Mouse (Mus musculus): ENCODE results near the gene Spns1. TPM values are rescaled to one million over a fixed set of nuclear protein-coding genes. Genes with fewer than 3 reads are reported as not detected.
A peak's percentile ranks its signal among the peaks of the same experiment; 100 is the strongest.

The Spns1 gene
- total RNA-seq, 2 experiments from 2014 or later = 78.8 to 91.0 TPM

GRCm38 (mm10) chr7:126373007-126373406 lies 4.2 kb downstream of the Spns1 start:
- no peak for DNase-seq (ENCODE audit: low spot score in 2 of 2)

GRCm38 (mm10) chr7:126369393-126369792 lies 7.9 kb downstream of the Spns1 start, which contains the start of gene Lat:
TSS of gene Lat (minus strand) at chr7:126369570.
- no peak for DNase-seq (ENCODE audit: low spot score in 2 of 2)

DNA sequence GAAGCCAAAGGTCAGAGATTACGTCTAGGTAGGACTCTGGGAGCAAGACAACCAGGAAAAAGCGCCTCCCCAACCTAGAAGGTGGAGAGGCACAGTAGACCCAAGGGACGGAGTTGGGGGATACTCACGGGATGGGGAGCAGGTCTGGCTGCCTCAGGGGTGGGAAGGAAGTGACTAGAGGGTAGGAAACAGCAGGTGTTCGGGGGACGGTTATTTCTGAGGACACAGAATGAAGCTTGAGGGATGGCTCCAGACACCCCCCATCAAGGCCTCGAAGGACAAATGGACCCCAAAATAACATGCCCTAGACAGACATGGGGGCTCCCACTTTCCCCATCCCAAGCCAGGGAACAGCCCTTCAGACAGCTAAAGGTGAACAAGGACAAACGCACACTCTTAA lies 8.9 kb downstream of the Spns1 start:
- no peak for DNase-seq (ENCODE audit: low spot score in 2 of 2)

- no peak for DNase-seq (ENCODE audit: low spot score in 2 of 2)
Measured at GRCm38 (mm10) chr7:126367636-126368035, 9.6 kb downstream of the Spns1 start.

GRCm38 (mm10) chr7:126363038-126363437 lies 14.2 kb downstream of the Spns1 start:
- DNase-seq (ENCODE audit: low spot score in 2 of 2) = no peak

- no peak for DNase-seq (ENCODE audit: low spot score in 2 of 2)
Measured at GRCm38 (mm10) chr7:126359049-126359448, 18.2 kb downstream of the Spns1 start.

GRCm38 (mm10) chr7:126358413-126358812 lies 18.8 kb downstream of the Spns1 start:
- DNase-seq (ENCODE audit: low spot score in 2 of 2) = no peak

DNA sequence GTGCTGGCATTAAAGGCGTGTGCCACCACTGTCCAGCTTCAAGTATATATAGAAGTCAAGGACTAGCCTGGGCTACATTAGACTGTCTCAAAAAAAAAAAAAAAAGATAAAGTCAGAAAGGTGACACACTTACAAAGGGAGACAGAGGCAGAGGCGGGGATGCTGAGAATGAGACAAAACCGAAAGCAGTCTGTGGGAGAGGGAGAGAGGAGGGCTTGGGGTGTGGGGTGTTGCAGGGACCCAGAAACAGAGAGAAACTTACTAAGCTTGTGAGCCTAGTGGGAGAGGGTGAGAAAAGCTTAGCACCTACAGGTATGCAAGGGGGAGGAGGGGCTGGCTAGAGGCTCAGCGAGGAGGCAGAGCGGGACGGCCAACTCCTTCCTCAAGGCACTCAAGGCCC lies 19.4 kb downstream of the Spns1 start:
- no peak for DNase-seq (ENCODE audit: low spot score in 2 of 2)

DNA sequence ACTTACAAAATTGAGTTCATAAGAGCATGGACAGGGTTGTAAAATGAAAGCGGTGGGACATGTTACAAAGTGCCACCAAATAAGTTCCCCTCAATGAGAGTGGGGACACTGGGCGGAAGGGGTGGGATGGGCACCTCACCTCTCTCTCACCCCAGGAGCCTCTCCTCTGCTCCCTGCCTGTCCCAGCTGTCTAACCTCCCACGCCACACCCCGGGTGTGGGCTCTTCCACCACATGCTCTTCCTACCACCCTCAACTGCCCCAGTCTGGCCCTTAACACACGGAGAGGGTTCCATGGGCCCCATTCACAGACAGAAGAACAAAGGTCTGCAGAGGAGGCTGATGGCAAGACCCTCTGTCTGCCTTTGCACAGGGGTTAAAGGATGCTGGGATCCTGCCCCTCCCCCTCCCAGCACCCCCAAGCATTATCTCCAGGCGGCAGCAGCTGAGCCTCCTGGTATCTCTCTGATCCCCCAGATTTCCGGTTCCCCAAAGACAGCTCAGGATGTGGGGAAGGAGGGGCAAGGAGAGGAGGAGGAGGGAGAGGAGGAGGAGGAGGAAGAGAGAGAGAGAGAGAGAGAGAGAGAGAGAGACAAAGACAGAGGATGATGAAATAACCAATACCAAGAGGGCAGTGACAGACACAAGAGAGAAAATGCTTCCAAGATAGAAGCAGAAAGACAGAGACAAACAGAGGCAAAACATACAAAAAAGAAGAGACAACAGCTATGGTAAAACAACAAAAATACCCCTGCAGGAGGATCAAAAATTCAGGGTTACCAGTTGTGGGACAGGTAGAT lies 20.3 kb downstream of the Spns1 start:
- DNase-seq (ENCODE audit: low spot score in 2 of 2) = no peak

DNA sequence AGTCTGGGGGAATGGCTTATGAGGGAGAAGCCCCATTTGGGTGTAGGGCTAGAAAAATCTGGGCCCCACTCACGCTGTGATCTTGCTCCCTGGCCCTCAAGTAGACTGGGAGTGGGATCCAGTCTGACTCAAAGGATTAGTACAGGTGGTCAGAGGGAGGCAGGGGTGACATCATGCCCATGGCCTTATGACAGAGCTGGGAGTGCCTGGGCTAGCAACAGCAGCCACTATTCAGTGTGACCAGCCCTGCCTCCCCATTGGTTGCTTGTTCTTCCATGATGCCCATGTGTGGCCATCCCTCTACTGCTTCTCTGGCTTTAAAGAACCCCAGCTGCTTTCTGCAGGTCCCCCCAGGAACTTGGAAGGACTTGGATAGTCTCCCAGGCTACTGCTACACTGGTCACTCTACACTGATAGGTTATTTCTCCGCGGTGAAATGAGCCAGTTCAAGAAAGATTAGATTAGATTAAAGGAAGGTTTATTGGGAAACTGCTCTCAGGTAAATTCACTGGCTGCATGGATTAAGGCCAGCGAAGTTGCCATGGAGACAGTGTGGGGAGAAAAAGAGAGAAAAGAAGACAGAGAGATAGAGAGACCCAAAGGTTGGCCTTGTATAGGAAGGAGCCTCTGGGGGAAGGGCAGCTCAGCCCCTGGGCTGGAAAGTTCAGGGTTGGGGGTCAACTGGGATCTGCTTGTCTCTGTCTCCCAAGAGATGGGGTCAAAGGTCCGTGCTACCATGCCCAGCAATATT lies 21.2 kb downstream of the Spns1 start:
- peak in 1 of 2 experiments; percentile 39 for DNase-seq (ENCODE audit: low spot score in 2 of 2)

- no peak for DNase-seq (ENCODE audit: low spot score in 2 of 2)
Measured at GRCm38 (mm10) chr7:126354738-126355614, 22.3 kb downstream of the Spns1 start.

DNA sequence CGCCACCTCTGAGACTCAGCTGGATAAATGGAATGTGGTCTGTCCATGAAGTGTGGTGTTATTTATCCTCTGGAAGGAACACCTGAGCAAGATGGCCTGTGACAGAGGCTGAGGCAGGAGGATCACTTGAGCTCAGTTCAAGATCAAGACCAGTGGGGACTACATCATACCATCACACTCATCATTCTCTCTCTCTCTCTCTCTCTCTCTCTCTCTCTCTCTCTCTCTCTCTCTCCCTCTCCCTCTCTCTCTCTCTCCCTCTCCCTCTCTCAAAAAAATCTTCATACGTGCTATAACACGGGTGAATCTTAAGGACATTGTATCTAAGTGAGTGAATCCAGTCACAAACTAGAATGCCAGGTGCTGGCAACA lies 23.3 kb downstream of the Spns1 start:
- DNase-seq (ENCODE audit: low spot score in 2 of 2) = no peak

GRCm38 (mm10) chr7:126353251-126353993 lies 23.8 kb downstream of the Spns1 start:
- DNase-seq (ENCODE audit: low spot score in 2 of 2) = no peak

DNA sequence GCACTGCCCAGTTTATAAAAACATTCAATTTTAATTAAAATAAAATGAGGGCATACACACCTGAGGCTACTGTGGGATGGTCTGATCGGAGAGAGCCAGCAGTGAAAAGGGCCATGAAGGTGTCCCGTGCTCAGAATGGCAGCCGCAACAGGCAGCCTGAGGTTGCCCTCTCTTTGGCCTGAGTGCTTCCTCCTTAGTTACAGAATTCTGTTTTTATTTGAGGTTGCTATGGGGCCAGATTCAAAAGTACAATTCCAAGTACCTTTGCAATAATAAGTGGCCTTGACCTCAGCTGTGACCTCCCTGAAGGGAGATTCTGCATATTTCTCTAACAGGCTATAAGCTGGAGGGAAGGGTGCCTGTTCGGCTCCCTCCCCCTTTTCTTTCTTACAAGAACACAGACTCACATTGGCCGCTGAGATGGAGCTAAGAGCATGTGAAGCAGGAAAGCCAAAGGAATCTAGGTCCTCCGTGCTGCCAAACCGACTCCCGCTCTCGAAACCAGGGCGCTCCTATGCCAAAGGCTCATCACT lies 25.8 kb downstream of the Spns1 start:
- no peak for DNase-seq (ENCODE audit: low spot score in 2 of 2)

- DNase-seq (ENCODE audit: low spot score in 2 of 2) = no peak
Measured at GRCm38 (mm10) chr7:126350748-126351418, 26.4 kb downstream of the Spns1 start.

DNA sequence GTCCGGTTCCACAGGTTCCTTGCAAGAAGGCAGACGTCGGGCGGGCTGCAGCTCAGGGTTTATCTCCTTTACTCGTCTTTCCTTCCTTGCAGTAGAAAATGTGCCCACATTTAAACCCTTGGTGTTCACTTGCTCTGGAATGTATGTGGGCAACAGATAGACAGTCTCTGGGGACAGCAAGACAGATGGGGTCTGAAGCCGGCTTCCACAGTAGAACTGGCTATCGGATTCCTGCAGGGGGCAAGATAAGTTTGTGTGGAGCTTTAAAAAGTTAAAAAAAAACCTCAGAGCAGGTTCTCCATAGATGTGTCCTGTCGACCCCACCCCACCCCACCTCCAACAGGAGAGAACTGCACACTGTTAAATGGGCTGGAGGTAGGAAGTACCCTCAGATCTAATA lies 29.0 kb downstream of the Spns1 start:
- no peak for DNase-seq (ENCODE audit: low spot score in 2 of 2)

DNA sequence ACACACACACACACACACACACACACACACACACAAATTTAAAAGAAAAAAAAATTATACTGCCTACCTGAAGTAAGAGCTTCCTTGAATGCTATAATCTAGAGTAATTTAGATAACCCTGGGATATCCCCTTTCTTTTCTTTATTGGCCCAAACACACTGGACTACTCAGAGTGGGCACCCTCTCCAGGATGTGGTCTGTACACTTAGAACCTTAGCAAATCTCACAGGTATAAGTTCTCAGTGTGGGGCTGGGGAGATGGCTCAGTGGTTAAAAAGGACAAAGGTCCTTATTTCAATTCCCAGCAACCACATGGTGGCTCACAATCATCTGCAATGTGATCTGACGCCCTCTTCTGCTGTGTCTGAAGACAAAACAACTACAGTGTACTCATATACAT lies 30.2 kb downstream of the Spns1 start:
- DNase-seq (ENCODE audit: low spot score in 2 of 2) = no peak

GRCm38 (mm10) chr7:126345969-126346368 lies 31.3 kb downstream of the Spns1 start:
- no peak for DNase-seq (ENCODE audit: low spot score in 2 of 2)

GRCm38 (mm10) chr7:126345557-126345956 lies 31.7 kb downstream of the Spns1 start:
- no peak for DNase-seq (ENCODE audit: low spot score in 2 of 2)

DNA sequence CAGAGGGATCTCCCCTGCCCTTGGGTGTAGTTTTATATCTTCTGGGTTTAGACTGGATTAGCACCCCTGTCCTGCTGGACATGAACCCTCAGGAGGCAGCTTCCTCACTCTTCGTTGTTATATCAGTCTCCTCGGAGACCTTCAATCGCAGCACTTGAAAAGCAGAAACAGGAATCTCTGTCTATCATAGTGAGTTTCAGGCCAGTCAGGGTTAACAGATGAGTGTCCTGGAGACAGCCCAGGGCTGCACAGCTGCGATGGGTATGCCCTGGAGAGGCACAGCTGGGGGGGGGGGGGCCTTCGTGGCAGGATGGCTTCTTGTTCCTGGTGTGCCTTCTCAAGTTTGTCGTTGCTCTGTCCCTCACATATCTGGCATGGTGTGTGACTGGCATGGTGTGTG lies 36.4 kb downstream of the Spns1 start:
- DNase-seq (ENCODE audit: low spot score in 2 of 2) = no peak
